Mouse (Mus musculus): ENCODE results near the gene Gm21953.
"Not testable (repeated sequence)": the region's sequence is repeated elsewhere in the genome, so short reads cannot be mapped to it uniquely, and the experiment has no call there.

Gm21953 gene

GRCm38 (mm10) chr4:42293967-42294366 is at the start of gene Gm21953:
Gene Gm21953, plus strand, starts transcription at chr4:42294267.
- not testable (repeated sequence) for TF ChIP-seq GATA4 (IDR thresholded peaks at IDR 0.05; ENCODE audit: insufficient replicate concordance, low read length)

- TF ChIP-seq GATA4 (IDR thresholded peaks at IDR 0.05; ENCODE audit: insufficient replicate concordance, low read length) = not testable (repeated sequence)
Observed at GRCm38 (mm10) chr4:42255467-42255866, 38.6 kb upstream of the Gm21953 start, which contains the start of gene Ccl21b. Gene Ccl21b, plus strand, starts transcription at chr4:42255767.

GRCm38 (mm10) chr4:42318034-42318433 is 24.0 kb downstream of the Gm21953 start, which contains the start of gene Fam205a3:
Gene Fam205a3, plus strand, starts transcription at chr4:42318334.
- not testable (repeated sequence) for TF ChIP-seq GATA4 (IDR thresholded peaks at IDR 0.05; ENCODE audit: insufficient replicate concordance, low read length)
